Mouse (Mus musculus) forebrain, embryonic 11.5 days (tissue): ENCODE data around the gene Ercc6l. TPM values are rescaled to one million over a fixed set of nuclear protein-coding genes. Genes with fewer than 3 reads are reported as not detected.
A peak's percentile ranks its signal among the peaks of the same experiment; 100 is the strongest.

Experiments
- ATAC-seq: fragments of 200-750 bp; cut with Nextera tagmentation; replicated peaks from 2 replicates; pipeline ENCODE4 v1.8.0; 2017; ENCODE audit warnings: moderate TSS enrichment; ENCODE audit not compliant: low FRiP score
- DNase-seq: peaks from one replicate; pipeline ENCODE4 v3.0.0-alpha.2; 2017; ENCODE audit warnings: low spot score
- H3K27ac ChIP-seq: fragments of 300-500 bp; sonication (generic); 2 replicates; pipeline ENCODE4 v1.5.1; 2014; ENCODE audit warnings: low read depth, low read length
- H3K27me3 ChIP-seq: fragments of 300-500 bp; sonication (generic); 2 replicates; pipeline ENCODE4 v1.6.1; 2014; ENCODE audit warnings: mild to moderate bottlenecking, low read length, mixed read lengths; ENCODE audit not compliant: control insufficient read depth, insufficient read depth
- H3K36me3 ChIP-seq: fragments of 300-500 bp; sonication (generic); 2 replicates; pipeline ENCODE4 v1.6.1; 2014; ENCODE audit warnings: mild to moderate bottlenecking, low read length, moderate library complexity, mixed read lengths; ENCODE audit not compliant: control insufficient read depth, insufficient read depth
- H3K4me1 ChIP-seq: fragments of 300-500 bp; sonication (generic); replicated peaks from 2 replicates; pipeline ENCODE4 v1.6.1; 2014; ENCODE audit warnings: low read length, mixed read lengths; ENCODE audit not compliant: control insufficient read depth, insufficient read depth
- H3K4me2 ChIP-seq: fragments of 300-500 bp; sonication (generic); 2 replicates; pipeline ENCODE4 v1.6.1; 2014; ENCODE audit warnings: low read depth, mild to moderate bottlenecking, low read length, moderate library complexity, mixed read lengths; ENCODE audit not compliant: severe bottlenecking
- H3K4me3 ChIP-seq: fragments of 300-500 bp; sonication (generic); 2 replicates; pipeline ENCODE4 v1.5.1; 2014; ENCODE audit warnings: low read depth, low read length
- H3K9ac ChIP-seq: fragments of 300-500 bp; sonication (generic); 2 replicates; pipeline ENCODE4 v1.6.1; 2014; ENCODE audit warnings: low read length
- H3K9me3 ChIP-seq: fragments of 300-500 bp; sonication (generic); 2 replicates; pipeline ENCODE4 v1.6.1; 2016; ENCODE audit warnings: low read length, mixed read lengths; ENCODE audit not compliant: control insufficient read depth
- WGBS: fragments of 180-500 bp; shearing (Covaris S2); extraction: QIAGEN DNeasy Blood & Tissue Kit; methylation state at CpG from one replicate; pipeline ENCODE4 v1.1.7; 2014; 5-methylcytosine and 5-hydroxymethylcytosine counted together
- polyA plus RNA-seq: library from polyadenylated mRNA; unstranded; fragments of >200 nt; fragmentation: Nextera tagmentation; extraction: Ambion mirVana; gene quantifications from 2 replicates; pipeline ENCODE4 v1.2.1, GENCODE M21; 2014

Ercc6l gene
- polyA plus RNA-seq, 1 experiment from 2014 or later: 27.1 TPM

GRCm38 (mm10) chrX:102170900-102171299 lies 14.0 kb upstream of the Ercc6l start:
- no peak for DNase-seq
- peaks cover 2% of the 10 kb centered on the region; the same call in 1 of the 2 replicates for H3K27me3 ChIP-seq

GRCm38 (mm10) chrX:102170135-102170534 lies 13.2 kb upstream of the Ercc6l start:
- H3K9me3 ChIP-seq: no peaks in the 10 kb centered on the region
- no peak overlapping the region for H3K4me2 ChIP-seq
- H3K4me3 ChIP-seq: no peak overlapping the region
- H3K4me1 ChIP-seq: 0 out of 2 replicates have a peak, but pooled peaks cover 3% of the 10 kb centered on the region
- no peaks in the 10 kb centered on the region for H3K36me3 ChIP-seq
- H3K27me3 ChIP-seq: peaks cover 2% of the 10 kb centered on the region; the same call in 1 of the 2 replicates
- DNase-seq (no peak), ATAC-seq (no peak)
- H3K9ac ChIP-seq: no peak overlapping the region
- H3K27ac ChIP-seq: no peak overlapping the region
- 36% methylated on average over 3 of the region's 3 CpGs for WGBS

More at GRCm38 (mm10) chrX:102170900-102171299, 14.0 kb upstream of the Ercc6l start:
- 67% methylated on average over 3 of the region's 3 CpGs for WGBS
- Histone ChIP-seq H3K4me3 (no peak overlapping the region), H3K27ac (no peak overlapping the region), H3K4me1 (0 out of 2 replicates have a peak, but pooled peaks cover 3% of the 10 kb centered on the region), H3K36me3 (no peaks in the 10 kb centered on the region), H3K9ac (no peak overlapping the region), H3K9me3 (no peaks in the 10 kb centered on the region), H3K4me2 (no peak overlapping the region)
- no peak for ATAC-seq

- H3K9me3 ChIP-seq: no peaks in the 10 kb centered on the region
- no peak overlapping the region for H3K27ac ChIP-seq
- no peak overlapping the region for H3K9ac ChIP-seq
- ATAC-seq (no peak), DNase-seq (no peak)
- no peak overlapping the region for H3K4me3 ChIP-seq
- H3K27me3 ChIP-seq: peaks cover 2% of the 10 kb centered on the region; the same call in 1 of the 2 replicates
- H3K36me3 ChIP-seq: no peaks in the 10 kb centered on the region
- no peak overlapping the region for H3K4me2 ChIP-seq
- H3K4me1 ChIP-seq: 0 out of 2 replicates have a peak, but pooled peaks cover 3% of the 10 kb centered on the region
- WGBS: 62% methylated on average over 1 of the region's 1 CpGs
Measured at GRCm38 (mm10) chrX:102169724-102170123, 12.8 kb upstream of the Ercc6l start.

- H3K9ac ChIP-seq: no peak overlapping the region; the same call in 1 of the 2 replicates
- peaks cover 2% of the 10 kb centered on the region; the same call in 1 of the 2 replicates for H3K27me3 ChIP-seq
- ATAC-seq: no peak
- H3K4me2 ChIP-seq: no peak overlapping the region
- H3K36me3 ChIP-seq: no peaks in the 10 kb centered on the region
- peak overlapping the region; percentile 4; the same call in 1 of the 2 replicates for H3K27ac ChIP-seq
- no peak overlapping the region for H3K4me3 ChIP-seq
- 28% methylated on average over 6 of the region's 6 CpGs for WGBS
- H3K9me3 ChIP-seq: no peaks in the 10 kb centered on the region
- 0 out of 2 replicates have a peak, but pooled peaks cover 3% of the 10 kb centered on the region for H3K4me1 ChIP-seq
- no peak for DNase-seq
Measured at GRCm38 (mm10) chrX:102166986-102167385, 10.1 kb upstream of the Ercc6l start.

GRCm38 (mm10) chrX:102166521-102166920 lies 9.6 kb upstream of the Ercc6l start:
- DNase-seq (no peak), ATAC-seq (no peak)
- Histone ChIP-seq H3K27ac (peak overlapping the region; percentile 4; the same call in 1 of the 2 replicates), H3K4me3 (no peak overlapping the region), H3K9me3 (no peaks in the 10 kb centered on the region), H3K9ac (no peak overlapping the region), H3K4me1 (0 out of 2 replicates have a peak, but pooled peaks cover 3% of the 10 kb centered on the region), H3K27me3 (peaks cover 2% of the 10 kb centered on the region; the same call in 1 of the 2 replicates), H3K4me2 (no peak overlapping the region), H3K36me3 (no peaks in the 10 kb centered on the region)
- WGBS: 38% methylated on average over 5 of the region's 5 CpGs

DNA sequence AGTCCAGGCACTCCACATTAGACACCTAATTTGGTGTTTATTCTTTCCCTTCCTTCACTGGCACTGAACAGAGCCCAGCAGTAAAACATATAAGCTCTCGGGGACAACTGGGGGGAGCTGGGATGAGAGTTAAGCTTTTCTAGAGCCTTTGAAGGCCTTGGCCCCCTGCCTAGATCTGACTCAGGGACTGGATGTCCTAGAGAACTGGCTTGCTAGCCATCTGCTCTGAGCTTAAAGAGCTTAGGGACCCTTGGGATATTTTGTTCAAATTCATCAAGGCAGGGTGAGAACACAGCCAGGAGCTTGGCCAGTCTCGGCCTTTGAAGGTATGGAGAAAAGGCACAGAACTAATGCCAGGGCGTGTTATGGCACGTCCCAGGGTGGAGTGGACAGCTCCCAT lies 6.6 kb upstream of the Ercc6l start:
- H3K9ac ChIP-seq: no peak overlapping the region
- no peak overlapping the region for H3K4me3 ChIP-seq
- no peak overlapping the region for H3K4me2 ChIP-seq
- H3K27me3 ChIP-seq: peaks cover 2% of the 10 kb centered on the region; the same call in 1 of the 2 replicates
- H3K36me3 ChIP-seq: no peaks in the 10 kb centered on the region
- no peaks in the 10 kb centered on the region for H3K9me3 ChIP-seq
- DNase-seq (no peak), ATAC-seq (no peak)
- H3K27ac ChIP-seq: no peak overlapping the region
- 0 out of 2 replicates have a peak, but pooled peaks cover 3% of the 10 kb centered on the region for H3K4me1 ChIP-seq
- 78% methylated on average over 4 of the region's 4 CpGs for WGBS

DNA sequence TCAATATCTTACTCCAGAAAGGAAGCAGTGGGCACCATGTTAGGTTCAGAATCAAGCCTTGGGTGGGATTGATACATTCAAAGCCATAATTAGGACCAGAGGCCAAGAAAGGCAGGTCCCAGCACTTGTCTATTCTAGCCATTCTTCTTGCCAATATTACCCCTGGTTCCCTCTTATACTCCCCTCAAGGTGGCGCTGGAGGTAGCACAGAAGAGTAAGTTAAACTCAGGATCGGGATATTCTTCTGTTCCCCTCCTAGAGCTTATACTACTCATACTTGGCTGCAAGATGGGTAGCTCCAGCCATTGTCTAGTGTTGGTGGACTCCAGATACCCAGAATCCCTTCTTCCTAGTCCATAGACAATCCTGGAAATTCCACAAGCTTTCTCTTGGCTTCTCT lies 6.2 kb upstream of the Ercc6l start:
- no peak for DNase-seq
- no peak overlapping the region for H3K9ac ChIP-seq
- H3K27me3 ChIP-seq: peaks cover 2% of the 10 kb centered on the region; the same call in 1 of the 2 replicates
- WGBS: 45% methylated on average over 2 of the region's 2 CpGs
- no peaks in the 10 kb centered on the region for H3K36me3 ChIP-seq
- H3K4me3 ChIP-seq: no peak overlapping the region
- H3K4me2 ChIP-seq: no peak overlapping the region
- no peaks in the 10 kb centered on the region for H3K9me3 ChIP-seq
- 0 out of 2 replicates have a peak, but pooled peaks cover 3% of the 10 kb centered on the region for H3K4me1 ChIP-seq
- no peak overlapping the region for H3K27ac ChIP-seq
- no peak for ATAC-seq

DNA sequence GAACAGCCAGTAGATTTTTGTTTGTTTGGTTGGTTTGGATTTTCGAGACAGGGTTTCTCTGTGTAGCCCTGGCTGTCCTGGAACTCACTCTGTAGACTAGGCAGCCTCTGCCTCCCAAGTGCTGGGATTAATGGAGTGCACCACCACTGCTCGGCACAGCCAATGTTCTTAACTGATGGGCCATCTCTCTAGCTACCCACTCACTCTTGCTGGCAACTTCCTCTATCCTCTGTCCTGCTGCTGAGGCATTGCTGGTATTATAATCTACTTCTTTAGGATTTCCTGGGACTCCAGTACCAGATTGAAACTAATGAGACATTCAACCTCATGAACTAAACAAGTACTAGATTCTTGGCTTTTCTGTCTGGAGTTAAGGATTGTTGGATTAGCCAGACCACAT lies 3.6 kb upstream of the Ercc6l start:
- H3K9ac ChIP-seq: no peak overlapping the region
- no peaks in the 10 kb centered on the region for H3K36me3 ChIP-seq
- DNase-seq (no peak), ATAC-seq (no peak)
- WGBS: 81% methylated on average over 2 of the region's 2 CpGs
- no peaks in the 10 kb centered on the region for H3K27me3 ChIP-seq
- no peak overlapping the region for H3K4me3 ChIP-seq
- H3K27ac ChIP-seq: no peak overlapping the region
- no peaks in the 10 kb centered on the region for H3K4me1 ChIP-seq
- H3K9me3 ChIP-seq: no peaks in the 10 kb centered on the region
- no peak overlapping the region for H3K4me2 ChIP-seq

GRCm38 (mm10) chrX:102159778-102160177 lies 2.9 kb upstream of the Ercc6l start:
- no peaks in the 10 kb centered on the region for H3K9me3 ChIP-seq
- no peak overlapping the region for H3K27ac ChIP-seq
- DNase-seq (no peak), ATAC-seq (no peak)
- H3K27me3 ChIP-seq: no peaks in the 10 kb centered on the region
- no peaks in the 10 kb centered on the region for H3K36me3 ChIP-seq
- no peak overlapping the region for H3K4me2 ChIP-seq
- no peak overlapping the region for H3K4me3 ChIP-seq
- H3K9ac ChIP-seq: no peak overlapping the region
- no peaks in the 10 kb centered on the region for H3K4me1 ChIP-seq
- 60% methylated on average over 2 of the region's 2 CpGs for WGBS
